Mouse (Mus musculus) cerebellum, adult 2 months (tissue): ENCODE data around the gene Zan. TPM values are rescaled to one million over a fixed set of nuclear protein-coding genes. Genes with fewer than 3 reads are reported as not detected.

Experiments
- DNase-seq, 2 experiments: peaks; one replicate each; pipeline ENCODE4 v3.0.0; 2021
- H3K27ac ChIP-seq: fragments of 200-500 bp; 2 replicates; pipeline ENCODE4 v1.5.1; 2012; ENCODE audit warnings: low read length, control low read depth, inconsistent platforms; ENCODE audit not compliant: insufficient read depth
- H3K27me3 ChIP-seq: fragments of 200-500 bp; 2 replicates; pipeline ENCODE4 v1.6.1; 2012; ENCODE audit warnings: inconsistent platforms, mild to moderate bottlenecking, low read length, moderate library complexity; ENCODE audit not compliant: control insufficient read depth, insufficient read depth
- H3K4me1 ChIP-seq: fragments of 200-500 bp; 2 replicates; pipeline ENCODE4 v1.6.1; 2011; ENCODE audit warnings: low read length; ENCODE audit not compliant: control insufficient read depth, insufficient read depth
- H3K4me3 ChIP-seq: fragments of 200-500 bp; replicated peaks from 2 replicates; pipeline ENCODE3; 2011; ENCODE audit warnings: mild to moderate bottlenecking, low read depth, low read length, control low read depth; ENCODE audit not compliant: insufficient read depth
- CTCF ChIP-seq: fragments of 200-500 bp; IDR thresholded peaks from 2 replicates; pipeline ENCODE4 v1.5.1; 2011; ENCODE audit warnings: low read depth, mild to moderate bottlenecking, control low read depth, low read length, moderate library complexity, borderline replicate concordance; ENCODE audit not compliant: insufficient read depth
- POLR2A ChIP-seq: fragments of 200-500 bp; IDR thresholded peaks from 2 replicates; pipeline ENCODE4 v1.6.1; 2011; ENCODE audit warnings: low read length, control low read depth, borderline replicate concordance; ENCODE audit not compliant: insufficient read depth
- WGBS: fragments of 180-500 bp; shearing (Covaris S2); methylation state at CpG from one replicate; pipeline ENCODE4 v1.1.7; 2018; 5-methylcytosine and 5-hydroxymethylcytosine counted together
- polyA plus RNA-seq: library from polyadenylated mRNA; depleted of rRNA; stranded (reverse); fragments of >200 nt; gene quantifications from 2 replicates; pipeline ENCODE4 v1.2.3, GENCODE M21; 2012; rRNA removed

Zan gene
- polyA plus RNA-seq, 1 experiment, result 0.31 TPM

- no peak for DNase-seq
- no peaks in the 10 kb centered on the region for H3K27me3 ChIP-seq
- TF ChIP-seq POLR2A (no peak), CTCF (no peak)
- H3K4me1 ChIP-seq, result 0 out of 2 replicates have a peak, but pooled peaks cover 3% of the 10 kb centered on the region
- H3K27ac ChIP-seq, result no peak overlapping the region; the same call in 1 of the 2 replicates
- WGBS, result 15% methylated on average over 15 of the region's 15 CpGs
- H3K4me3 ChIP-seq, result peak overlapping the region; percentile 71
Measured at GRCm38 (mm10) chr5:137332857-137333511, 143.9 kb downstream of the Zan start.

DNA sequence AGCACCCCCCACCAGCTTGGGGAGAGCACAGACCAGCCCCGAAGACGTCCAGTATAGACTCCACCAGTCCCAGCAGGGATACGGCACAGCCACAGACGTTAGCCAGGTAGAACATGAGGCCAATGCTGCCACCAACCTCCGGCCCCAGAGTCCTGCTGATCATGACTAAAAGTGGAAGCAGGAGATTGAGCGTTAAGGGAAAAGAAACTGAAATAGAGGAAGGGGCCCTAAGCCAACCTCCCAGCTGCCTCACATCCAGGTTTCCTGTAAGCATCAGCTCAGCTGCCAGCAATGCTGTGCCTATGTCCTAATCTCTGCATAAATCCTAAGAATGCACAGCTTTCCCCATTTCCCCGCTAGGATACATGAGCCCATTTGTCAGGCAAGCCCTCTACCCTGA is 146.0 kb downstream of the Zan start:
- Histone ChIP-seq H3K27ac (no peak overlapping the region), H3K4me3 (no peak overlapping the region), H3K4me1 (no peaks in the 10 kb centered on the region), H3K27me3 (no peaks in the 10 kb centered on the region)
- WGBS, result 76% methylated on average over 7 of the region's 7 CpGs
- TF ChIP-seq CTCF (no peak), POLR2A (no peak)
- DNase-seq, result no peak

Other genes with a start within 250 kb of the Zan start
- gene Ache, start 189.5 kb downstream of the Zan start, polyA plus RNA-seq, result 155 and 165 TPM in 2 replicates
- gene Ufsp1, start 182.4 kb downstream of the Zan start, polyA plus RNA-seq, result 27.9 and 28.2 TPM in 2 replicates
- 208 and 224 TPM in 2 replicates for gene Srrt, start 169.4 kb downstream of the Zan start, polyA plus RNA-seq
- 10.3 and 11.0 TPM in 2 replicates for gene Trip6, start 162.7 kb downstream of the Zan start, polyA plus RNA-seq
- gene Slc12a9, start 143.5 kb downstream of the Zan start, polyA plus RNA-seq, result 31.0 and 31.6 TPM in 2 replicates
- gene Ephb4, start 127.0 kb downstream of the Zan start, polyA plus RNA-seq, result 4.9 and 5.0 TPM in 2 replicates
- gene Pop7, start 25.5 kb upstream of the Zan start, polyA plus RNA-seq, result 54.8 and 55.3 TPM in 2 replicates
- 59.8 and 61.2 TPM in 2 replicates for gene Gigyf1, start 41.5 kb upstream of the Zan start, polyA plus RNA-seq
- not detected in 2 replicates for gene Epo, start 56.2 kb upstream of the Zan start, polyA plus RNA-seq
- gene Gnb2, start 56.4 kb upstream of the Zan start, polyA plus RNA-seq, result 410 and 442 TPM in 2 replicates
- gene Actl6b, start 76.5 kb upstream of the Zan start, polyA plus RNA-seq, result 125 and 135 TPM in 2 replicates
- gene Tfr2, start 92.8 kb upstream of the Zan start, polyA plus RNA-seq, result 6.7 and 6.8 TPM in 2 replicates
- gene Mospd3, start 124.0 kb upstream of the Zan start, polyA plus RNA-seq, result 56.0 and 61.7 TPM in 2 replicates
- 11.3 and 15.1 TPM in 2 replicates for gene Pcolce, start 136.7 kb upstream of the Zan start, polyA plus RNA-seq
- 0.25 and 0.31 TPM in 2 replicates for gene Fbxo24, start 151.9 kb upstream of the Zan start, polyA plus RNA-seq
- gene Lrch4, start 152.1 kb upstream of the Zan start, polyA plus RNA-seq, result 14.4 and 14.8 TPM in 2 replicates
- 8.1 and 9.9 TPM in 2 replicates for gene Gm20605, start 152.1 kb upstream of the Zan start, polyA plus RNA-seq
- 17.1 and 19.7 TPM in 2 replicates for gene Sap25, start 164.3 kb upstream of the Zan start, polyA plus RNA-seq
- gene Irs3, start 168.7 kb upstream of the Zan start, polyA plus RNA-seq, result 0.17 and 0.18 TPM in 2 replicates
- gene Agfg2, start 207.7 kb upstream of the Zan start, polyA plus RNA-seq, result 39.8 and 41.3 TPM in 2 replicates